Mouse (Mus musculus) left cerebral cortex, postnatal 25 days (tissue): ENCODE data around the gene Slc45a1. TPM values are rescaled to one million over a fixed set of nuclear protein-coding genes. Genes with fewer than 3 reads are reported as not detected.
A peak's percentile ranks its signal among the peaks of the same experiment; 100 is the strongest.
"Not testable (repeated sequence)": the region's sequence is repeated elsewhere in the genome, so short reads cannot be mapped to it uniquely, and the experiment has no call there.

Source experiments
- DNase-seq, 2 experiments: peaks; one replicate each; pipeline ENCODE4 v3.0.0; 2022; ENCODE audit warnings: low spot score in 2 of 2, mixed read lengths in 1 of 2
- intact Hi-C: fragments of 180-260 bp; cut with DNase I; formaldehyde crosslinking; loops from one replicate; pipeline ENCODE4 v1.15.1; 2025
- total RNA-seq, 2 experiments: library from RNA; stranded (reverse); gene quantifications; 2 replicates each; pipeline ENCODE4 v1.2.3; 2021

The Slc45a1 gene
- total RNA-seq, 2 experiments from 2014 or later: 43.0 to 45.1 TPM

DNA sequence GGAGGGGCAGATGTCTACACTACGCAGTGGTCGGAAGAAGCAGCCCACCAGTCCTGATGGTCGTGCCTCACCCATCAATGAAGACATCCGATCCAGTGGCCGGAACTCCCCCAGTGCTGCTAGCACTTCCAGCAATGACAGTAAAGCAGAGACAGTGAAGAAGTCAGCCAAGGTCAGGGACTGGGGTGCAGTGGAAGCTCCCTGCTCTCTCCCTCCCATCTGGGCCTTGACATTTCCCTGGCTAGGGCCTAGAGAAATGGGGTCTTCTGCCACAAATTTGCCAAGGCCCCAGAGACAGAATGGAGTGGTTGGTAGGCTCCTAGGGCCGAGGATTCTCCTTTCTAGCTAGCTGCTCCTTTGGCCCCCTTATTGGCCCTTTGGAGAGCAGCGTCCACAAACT lies 38.3 kb downstream of the Slc45a1 start:
- no peak for DNase-seq
- intact Hi-C loops: no loop called here

DNA sequence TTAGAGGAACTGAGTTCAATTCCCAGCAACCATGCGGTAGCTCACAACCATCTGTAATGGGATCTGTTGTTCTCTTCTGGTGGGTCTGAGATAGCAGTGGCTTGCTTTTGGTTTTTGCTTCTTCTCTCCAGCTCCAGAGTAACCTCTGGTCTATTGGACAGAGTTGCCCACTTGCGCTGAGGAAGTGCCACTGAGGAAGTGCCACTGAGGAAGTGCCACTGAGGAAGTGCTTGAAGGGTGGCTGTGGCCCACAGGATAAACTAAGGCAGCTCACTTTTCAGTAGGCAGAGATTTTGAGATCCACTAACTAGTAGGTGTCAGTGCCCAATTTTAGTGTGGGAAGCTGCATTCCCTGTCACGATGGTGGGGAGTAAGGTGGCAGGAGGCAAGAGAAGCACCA lies 43.3 kb downstream of the Slc45a1 start:
- intact Hi-C loops: loop anchor here (10.0 kb wide), 1 partner anchor 264 kb away; no protein-coding TSS in a partner anchor
- no peak for DNase-seq

DNA sequence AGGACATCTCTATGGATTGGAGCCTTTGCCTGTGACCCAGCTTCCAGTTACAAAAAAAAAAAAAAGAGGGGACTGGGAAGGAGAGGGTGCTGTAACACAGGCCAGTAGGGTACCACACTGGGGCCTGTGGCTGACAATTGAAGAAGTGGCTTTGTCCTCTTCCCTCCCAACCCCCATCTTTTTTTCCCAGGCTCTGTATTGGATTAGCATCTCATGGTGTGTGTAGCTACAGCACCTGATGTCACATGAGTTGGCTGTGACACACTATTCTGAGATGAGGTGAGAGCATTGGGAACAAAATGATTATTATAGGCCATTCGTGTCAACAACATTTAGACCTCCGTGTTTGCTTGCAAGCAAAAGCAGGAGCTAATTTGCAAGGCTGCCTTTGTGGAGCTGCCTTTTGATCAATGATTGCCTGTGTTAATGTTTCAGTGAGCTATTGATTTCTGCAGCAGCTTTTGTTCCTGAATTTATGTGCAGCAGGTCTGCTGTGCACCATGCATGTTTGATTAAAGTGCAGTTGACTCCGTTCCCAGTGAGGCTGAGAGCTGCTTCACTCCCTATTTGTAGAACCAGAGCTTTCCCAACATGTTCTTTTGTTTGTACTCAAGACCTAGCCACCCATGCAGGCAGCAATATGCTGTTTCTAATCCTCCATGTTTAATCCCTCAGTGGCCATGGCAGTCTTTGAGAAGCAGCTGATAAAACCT lies 45.4 kb downstream of the Slc45a1 start:
- DNase-seq: no peak
- intact Hi-C loops: loop anchor here (10.0 kb wide), 1 partner anchor 262 kb away; no protein-coding TSS in a partner anchor

DNA sequence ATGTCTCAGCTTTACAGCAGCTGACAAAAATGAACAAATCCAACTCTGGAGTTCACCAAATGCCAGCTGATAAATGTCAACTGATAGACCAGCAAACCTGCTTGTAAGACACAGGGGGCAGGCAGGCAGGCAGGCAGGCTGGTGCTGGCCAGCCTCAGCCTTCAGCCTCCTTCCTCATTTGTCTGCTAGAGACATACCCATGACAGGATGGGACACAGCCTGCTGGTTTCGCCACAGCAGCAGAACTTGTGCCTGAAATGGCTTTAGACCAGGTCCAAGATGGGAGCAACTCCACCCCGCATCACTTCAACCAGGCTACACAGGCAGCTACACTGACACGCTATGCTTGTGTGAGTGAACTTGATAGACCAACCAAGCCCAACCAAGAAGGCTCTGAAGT lies 46.2 kb downstream of the Slc45a1 start:
- DNase-seq: no peak
- intact Hi-C loops: loop anchor here (10.0 kb wide), 1 partner anchor 261 kb away; no protein-coding TSS in a partner anchor

DNA sequence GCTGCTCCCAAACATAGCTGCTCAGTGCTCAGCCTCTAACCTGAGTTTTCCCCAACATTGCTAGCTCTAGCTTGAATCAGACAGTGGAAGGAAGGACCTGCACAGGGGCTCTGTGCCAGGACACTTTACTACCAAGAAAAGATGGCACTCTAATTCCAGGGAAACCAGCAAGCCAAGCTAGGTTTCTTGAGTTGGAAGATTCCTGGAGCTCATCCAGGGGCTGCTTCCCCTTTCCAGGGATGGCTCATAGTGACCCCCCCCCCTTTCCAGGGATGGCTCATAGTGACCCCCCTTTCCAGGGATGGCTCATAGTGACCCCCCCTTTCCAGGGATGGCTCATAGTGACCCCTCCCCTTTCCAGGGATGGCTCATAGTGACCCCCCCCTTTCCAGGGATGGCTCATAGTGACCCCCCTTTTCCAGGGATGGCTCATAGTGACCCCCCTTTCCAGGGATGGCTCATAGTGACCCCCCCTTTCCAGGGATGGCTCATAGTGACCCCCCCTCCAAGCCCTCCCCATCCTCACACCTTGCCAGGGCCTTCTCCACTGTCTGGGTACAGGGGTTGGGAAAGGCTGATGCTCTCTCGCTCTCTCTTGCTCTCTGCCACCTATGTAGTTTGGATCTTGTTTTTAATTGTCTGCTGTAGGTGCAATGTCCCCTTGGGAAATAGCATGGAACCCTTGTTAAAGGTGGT lies 48.5 kb downstream of the Slc45a1 start:
- intact Hi-C loops: loop anchor here (10.0 kb wide), 1 partner anchor 259 kb away; no protein-coding TSS in a partner anchor
- DNase-seq: no peak

GRCm38 (mm10) chr4:150601489-150601888 lies 50.5 kb downstream of the Slc45a1 start:
- no peak for DNase-seq
- intact Hi-C loops: loop anchor here (10.0 kb wide), 1 partner anchor 257 kb away; no protein-coding TSS in a partner anchor

DNA sequence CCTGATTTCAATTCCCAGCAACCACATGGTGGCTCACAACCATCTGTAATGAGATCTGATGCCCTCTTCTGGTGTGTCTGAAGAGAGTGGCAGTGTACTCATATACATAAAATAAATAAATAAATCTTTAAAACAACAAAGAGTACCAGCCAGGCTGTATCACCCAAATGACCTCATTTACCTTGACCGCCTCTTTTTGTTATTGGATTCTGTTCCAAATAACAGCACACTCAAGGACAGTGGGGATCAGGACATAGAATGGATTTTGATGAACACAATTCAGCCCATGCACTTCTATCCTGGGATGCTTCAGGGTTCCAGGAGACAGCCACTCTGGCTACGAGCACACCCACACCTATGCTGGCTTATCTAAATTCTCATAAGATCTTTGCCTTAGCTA lies 51.5 kb downstream of the Slc45a1 start:
- DNase-seq: not testable (repeated sequence)
- intact Hi-C loops: loop anchor here (10.0 kb wide), 1 partner anchor 256 kb away; no protein-coding TSS in a partner anchor

DNA sequence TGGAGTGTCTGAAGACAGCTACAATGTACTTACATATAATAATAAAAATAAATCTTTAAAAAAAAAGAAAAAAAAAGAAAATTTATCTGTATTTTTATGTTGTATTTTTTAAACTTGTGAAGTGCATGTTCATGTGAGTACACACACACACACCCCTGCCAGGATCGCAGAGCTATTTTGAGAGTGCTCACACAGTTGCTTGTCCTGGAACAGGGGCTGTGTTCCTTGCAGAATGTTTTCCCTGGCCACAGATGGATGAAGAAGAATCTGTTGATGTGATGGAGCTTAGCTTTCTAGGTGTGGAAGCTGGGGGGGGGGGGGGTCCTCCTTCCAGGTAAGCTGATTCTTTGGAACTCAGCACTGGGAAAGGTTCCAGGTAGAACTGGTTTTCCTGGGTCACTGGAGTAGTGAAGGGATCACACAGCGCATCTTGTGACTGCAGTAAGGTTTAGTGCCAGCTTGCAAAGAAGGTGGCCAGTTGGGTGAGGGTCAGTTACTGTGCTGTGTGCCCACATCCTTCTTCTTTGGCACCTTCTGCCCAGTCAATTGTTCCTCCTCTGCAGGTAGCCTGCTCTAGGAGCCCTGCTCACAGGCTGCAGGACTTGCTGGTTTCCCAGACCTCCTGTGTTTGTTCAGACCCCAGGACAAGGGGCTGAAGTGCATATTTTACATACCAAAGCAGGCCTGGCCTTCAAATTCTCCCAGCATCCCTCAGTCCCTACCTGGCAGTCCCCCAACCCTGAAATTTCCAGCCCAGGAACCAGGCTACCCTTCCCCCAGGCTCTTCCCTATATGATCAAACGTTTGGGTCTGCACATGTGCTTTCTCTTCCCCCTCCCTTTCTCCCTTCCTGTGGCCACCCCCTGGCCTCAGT lies 52.6 kb downstream of the Slc45a1 start:
- DNase-seq: no peak
- intact Hi-C loops: no loop called here

GRCm38 (mm10) chr4:150598686-150599085 lies 53.3 kb downstream of the Slc45a1 start:
- DNase-seq: no peak
- intact Hi-C loops: no loop called here

DNA sequence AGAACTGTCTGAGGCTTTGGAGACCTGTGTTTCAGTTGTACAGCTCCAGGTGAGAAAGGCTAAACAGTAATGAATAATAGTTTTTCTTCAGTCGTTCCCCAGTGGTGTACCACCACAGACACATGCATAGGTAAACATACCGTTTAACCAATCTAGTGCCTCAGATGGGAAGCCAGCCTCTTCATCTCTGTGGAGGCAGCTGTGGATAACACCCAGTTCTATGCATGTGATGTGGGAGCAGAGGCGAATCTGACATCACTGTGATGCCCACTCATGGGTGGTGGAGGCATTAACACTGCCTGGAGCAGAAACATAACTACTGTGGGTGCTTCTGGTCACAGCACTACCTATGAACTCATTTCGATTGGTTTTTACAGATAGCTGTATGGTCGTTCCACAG lies 56.0 kb downstream of the Slc45a1 start:
- DNase-seq: peak in 1 of 2 experiments; percentile 74
- intact Hi-C loops: no loop called here

GRCm38 (mm10) chr4:150595071-150595470 lies 56.9 kb downstream of the Slc45a1 start:
- intact Hi-C loops: no loop called here
- no peak for DNase-seq

GRCm38 (mm10) chr4:150594298-150594829 lies 57.6 kb downstream of the Slc45a1 start:
- intact Hi-C loops: no loop called here
- no peak for DNase-seq

- no peak for DNase-seq
- intact Hi-C loops: no loop called here
These were observed 58.3 kb downstream of the Slc45a1 start for GRCm38 (mm10) chr4:150593473-150594217.

DNA sequence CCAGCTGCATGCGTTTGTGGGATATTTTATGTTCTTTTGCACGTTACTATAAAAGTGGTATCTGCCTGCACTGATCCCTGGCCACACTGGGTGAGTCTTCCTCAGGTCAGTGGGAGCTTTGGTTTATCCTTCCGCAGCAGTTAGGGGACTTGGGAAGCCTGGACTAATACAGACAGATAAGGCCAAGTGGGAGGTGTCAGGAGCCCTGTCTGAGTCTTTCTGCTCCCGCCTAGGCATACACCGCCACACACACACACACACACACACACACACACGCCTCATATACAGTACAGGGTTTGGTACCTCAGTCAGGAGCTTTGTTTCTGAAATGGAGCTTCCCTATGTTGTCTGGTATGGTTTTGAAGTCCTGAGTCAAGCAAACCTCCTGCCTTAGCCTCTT lies 59.9 kb downstream of the Slc45a1 start:
- no peak for DNase-seq
- intact Hi-C loops: no loop called here

DNA sequence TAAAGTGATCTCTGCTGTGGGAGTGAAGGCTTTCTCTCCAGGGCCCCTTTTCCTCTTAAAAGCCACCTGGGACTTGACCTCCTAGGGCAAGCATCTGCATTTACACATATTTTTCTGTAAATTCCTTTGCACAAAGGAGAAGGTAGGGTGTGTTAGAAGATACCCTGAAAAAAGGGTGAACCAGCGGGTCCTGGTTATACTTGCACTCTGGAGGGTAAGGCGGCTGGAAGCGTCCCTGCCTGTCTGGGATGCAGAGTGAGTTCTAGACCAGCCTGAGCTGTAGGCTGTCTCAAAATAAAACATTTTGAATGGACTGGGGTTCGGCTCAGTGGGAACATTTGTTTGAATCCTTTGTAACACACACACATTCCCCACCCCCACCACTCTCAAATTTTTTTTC lies 60.4 kb downstream of the Slc45a1 start:
- intact Hi-C loops: no loop called here
- DNase-seq: no peak

DNA sequence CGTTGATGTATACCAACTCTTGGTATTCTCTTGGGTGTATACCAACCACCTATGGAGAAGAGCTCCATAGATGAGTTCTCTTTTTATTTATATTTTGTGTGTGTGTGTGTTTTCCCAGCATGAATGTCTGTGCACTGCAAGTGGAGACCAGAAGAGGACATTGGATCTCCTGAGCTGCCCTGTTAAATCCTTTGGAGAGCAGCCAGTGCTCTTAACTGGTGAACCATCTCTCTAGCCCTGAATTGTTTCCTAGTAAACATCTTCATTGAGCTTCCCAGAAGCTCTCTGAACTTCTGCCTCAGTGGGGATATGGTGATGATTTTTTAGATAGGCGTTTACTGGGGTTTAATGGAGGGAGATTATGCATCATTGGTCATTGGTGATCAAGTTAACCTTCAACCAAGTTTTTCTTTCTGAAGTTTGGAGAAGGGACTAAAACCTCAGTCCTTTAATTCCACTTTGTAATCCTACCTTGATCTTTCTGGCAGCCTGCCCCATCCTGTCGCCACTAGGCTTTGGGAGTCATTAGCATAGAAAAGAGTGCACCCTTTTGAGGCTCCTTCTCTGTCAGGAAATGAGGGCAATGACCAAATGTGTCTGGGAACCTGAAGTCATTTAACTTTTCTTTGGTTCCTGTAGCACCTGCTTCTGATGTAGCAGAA lies 61.2 kb downstream of the Slc45a1 start:
- intact Hi-C loops: no loop called here
- DNase-seq: no peak

- DNase-seq: no peak
- intact Hi-C loops: loop anchor here (5.0 kb wide), 1 partner anchor 101 kb away; no protein-coding TSS in a partner anchor
These were observed 63.7 kb downstream of the Slc45a1 start for GRCm38 (mm10) chr4:150588300-150588621.

DNA sequence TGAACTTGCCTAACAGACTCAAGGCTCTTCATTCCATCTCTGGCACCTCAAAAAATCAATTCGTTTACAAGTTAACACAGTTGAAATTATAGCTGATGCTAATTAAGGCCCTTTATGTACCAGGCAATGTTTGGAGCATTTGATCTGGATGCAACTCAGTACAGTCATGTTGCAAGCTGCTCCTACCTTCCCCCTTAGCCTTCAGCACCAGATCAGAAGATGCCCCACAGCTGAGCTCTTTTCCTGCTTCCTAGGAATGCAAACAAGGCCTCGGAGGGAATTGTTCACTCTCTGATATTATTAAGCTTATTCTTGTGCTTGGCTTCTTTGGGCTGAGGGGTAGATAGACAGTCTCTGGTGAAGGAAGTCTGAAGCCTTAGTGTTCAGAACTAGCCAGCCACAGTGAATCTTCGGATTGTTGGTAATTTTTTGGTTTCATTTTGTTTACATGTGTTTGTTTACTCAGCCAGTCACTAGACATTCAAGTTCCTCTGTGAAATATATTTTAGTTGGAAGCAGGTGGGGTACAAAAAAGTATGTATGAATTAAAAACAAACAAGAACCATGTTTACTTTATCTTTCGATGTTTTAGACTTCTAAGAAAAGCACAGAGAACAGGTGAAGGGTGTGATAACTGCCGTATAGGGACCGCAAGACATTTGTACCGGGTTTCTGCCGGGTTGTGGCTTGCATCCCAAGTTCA lies 64.2 kb downstream of the Slc45a1 start:
- intact Hi-C loops: loop anchor here (5.0 kb wide), 1 partner anchor 100 kb away; no protein-coding TSS in a partner anchor
- no peak for DNase-seq
